Mouse (Mus musculus): Measurements from ENCODE around the gene Ankrd60. TPM values are rescaled to one million over a fixed set of nuclear protein-coding genes. Genes with fewer than 3 reads are reported as not detected.

Gene Ankrd60
- polyA plus RNA-seq, 1 experiment from 2014 or later: not detected

GRCm38 (mm10) chr2:173605713-173606414 is 27.7 kb upstream of the Ankrd60 start:
- ATAC-seq (ENCODE audit: insufficient read depth, low FRiP score, low read depth): no peak
- no peak overlapping the region for H3K4me2 ChIP-seq
- 72% methylated on average over 12 of the region's 12 CpGs for WGBS
- H3K27ac ChIP-seq: no peak overlapping the region
- 0 out of 2 replicates have a peak, but pooled peaks cover 4% of the 10 kb centered on the region for H3K27me3 ChIP-seq (replicated peaks)
- H3K9me3 ChIP-seq: no peaks in the 10 kb centered on the region
- peaks cover 3% of the 10 kb centered on the region; the same call in 1 of the 2 replicates for H3K4me1 ChIP-seq
- no peak overlapping the region for H3K9ac ChIP-seq
- H3K36me3 ChIP-seq: peaks cover 14% of the 10 kb centered on the region; the same call in 1 of the 2 replicates
- no peak overlapping the region for H3K4me3 ChIP-seq (replicated peaks)

- ATAC-seq (ENCODE audit: insufficient read depth, low FRiP score, low read depth): no peak
- Histone ChIP-seq H3K36me3 (peaks cover 17% of the 10 kb centered on the region; the same call in 1 of the 2 replicates), H3K4me2 (no peak overlapping the region), H3K9ac (no peak overlapping the region), H3K4me1 (no peaks in the 10 kb centered on the region), H3K4me3 (replicated peaks) (no peak overlapping the region), H3K27me3 (replicated peaks) (no peaks in the 10 kb centered on the region), H3K27ac (no peak overlapping the region), H3K9me3 (no peaks in the 10 kb centered on the region)
- WGBS: 96% methylated on average over 1 of the region's 1 CpGs
Measured at GRCm38 (mm10) chr2:173601861-173602260, 23.7 kb upstream of the Ankrd60 start.

- Histone ChIP-seq H3K9me3 (no peaks in the 10 kb centered on the region), H3K9ac (no peak overlapping the region), H3K27ac (no peak overlapping the region), H3K4me1 (peaks cover 5% of the 10 kb centered on the region; the same call in 1 of the 2 replicates), H3K27me3 (replicated peaks) (no peaks in the 10 kb centered on the region), H3K4me2 (no peak overlapping the region), H3K4me3 (replicated peaks) (no peak overlapping the region), H3K36me3 (no peaks in the 10 kb centered on the region)
- 61% methylated on average over 10 of the region's 10 CpGs for WGBS
- ATAC-seq (ENCODE audit: insufficient read depth, low FRiP score, low read depth): no peak
Measured at GRCm38 (mm10) chr2:173595374-173595781, 17.2 kb upstream of the Ankrd60 start.

GRCm38 (mm10) chr2:173594313-173595063 is 16.3 kb upstream of the Ankrd60 start:
- WGBS: 73% methylated on average over 11 of the region's 11 CpGs
- H3K4me2 ChIP-seq: no peak overlapping the region
- no peaks in the 10 kb centered on the region for H3K36me3 ChIP-seq
- peaks cover 5% of the 10 kb centered on the region; the same call in 1 of the 2 replicates for H3K4me1 ChIP-seq
- H3K27me3 ChIP-seq (replicated peaks): no peaks in the 10 kb centered on the region
- peak; percentile 11; the same call in 1 of the 2 replicates for ATAC-seq (ENCODE audit: insufficient read depth, low FRiP score, low read depth)
- H3K27ac ChIP-seq: peak overlapping the region; percentile 67; the same call in 1 of the 2 replicates
- no peaks in the 10 kb centered on the region for H3K9me3 ChIP-seq
- H3K4me3 ChIP-seq (replicated peaks): no peak overlapping the region
- no peak overlapping the region for H3K9ac ChIP-seq

- H3K9ac ChIP-seq: no peak overlapping the region
- no peaks in the 10 kb centered on the region for H3K27me3 ChIP-seq (replicated peaks)
- no peaks in the 10 kb centered on the region for H3K36me3 ChIP-seq
- WGBS: 47% methylated on average over 4 of the region's 4 CpGs
- H3K9me3 ChIP-seq: no peaks in the 10 kb centered on the region
- peak overlapping the region; percentile 67; the same call in 1 of the 2 replicates for H3K27ac ChIP-seq
- peaks cover 5% of the 10 kb centered on the region; the same call in 1 of the 2 replicates for H3K4me1 ChIP-seq
- H3K4me3 ChIP-seq (replicated peaks): no peak overlapping the region
- peak; percentile 59; the same call in 1 of the 2 replicates for ATAC-seq (ENCODE audit: insufficient read depth, low FRiP score, low read depth)
- H3K4me2 ChIP-seq: no peak overlapping the region
Measured at GRCm38 (mm10) chr2:173593841-173594240, 15.7 kb upstream of the Ankrd60 start.

- no peak overlapping the region for H3K27ac ChIP-seq
- ATAC-seq (ENCODE audit: insufficient read depth, low FRiP score, low read depth): no peak
- WGBS: 70% methylated on average over 9 of the region's 9 CpGs
- H3K36me3 ChIP-seq: no peaks in the 10 kb centered on the region
- no peak overlapping the region for H3K9ac ChIP-seq
- H3K4me2 ChIP-seq: no peak overlapping the region
- peaks cover 5% of the 10 kb centered on the region; the same call in 1 of the 2 replicates for H3K4me1 ChIP-seq
- no peak overlapping the region for H3K4me3 ChIP-seq (replicated peaks)
- no peaks in the 10 kb centered on the region for H3K9me3 ChIP-seq
- 0 out of 2 replicates have a peak, but pooled peaks cover 3% of the 10 kb centered on the region for H3K27me3 ChIP-seq (replicated peaks)
Measured at GRCm38 (mm10) chr2:173592781-173593180, 14.6 kb upstream of the Ankrd60 start.

GRCm38 (mm10) chr2:173587411-173587810 is 9.2 kb upstream of the Ankrd60 start:
- no peaks in the 10 kb centered on the region for H3K9me3 ChIP-seq
- ATAC-seq (ENCODE audit: insufficient read depth, low FRiP score, low read depth): no peak
- no peaks in the 10 kb centered on the region for H3K36me3 ChIP-seq
- no peak overlapping the region for H3K4me3 ChIP-seq (replicated peaks)
- WGBS: 78% methylated on average over 5 of the region's 5 CpGs
- H3K9ac ChIP-seq: no peak overlapping the region
- no peak overlapping the region for H3K27ac ChIP-seq
- H3K4me2 ChIP-seq: no peak overlapping the region
- H3K27me3 ChIP-seq (replicated peaks): peaks cover 21% of the 10 kb centered on the region
- H3K4me1 ChIP-seq: peaks cover 10% of the 10 kb centered on the region

GRCm38 (mm10) chr2:173586118-173586968 is 8.2 kb upstream of the Ankrd60 start:
- Histone ChIP-seq H3K9ac (no peak overlapping the region; the same call in 1 of the 2 replicates), H3K9me3 (no peaks in the 10 kb centered on the region), H3K27ac (no peak overlapping the region; the same call in 1 of the 2 replicates), H3K4me1 (peaks cover 10% of the 10 kb centered on the region), H3K27me3 (replicated peaks) (peaks cover 21% of the 10 kb centered on the region), H3K36me3 (no peaks in the 10 kb centered on the region), H3K4me2 (peak overlapping the region; percentile 82), H3K4me3 (replicated peaks) (peak overlapping the region; percentile 40)
- peak; percentile 57 for ATAC-seq (ENCODE audit: insufficient read depth, low FRiP score, low read depth)
- WGBS: 1% methylated on average over 68 of the region's 68 CpGs

GRCm38 (mm10) chr2:173585387-173586117 is 7.4 kb upstream of the Ankrd60 start:
- ATAC-seq (ENCODE audit: insufficient read depth, low FRiP score, low read depth): 0 out of 2 replicates have a peak, but pooled peaks have one; percentile 29
- H3K36me3 ChIP-seq: no peaks in the 10 kb centered on the region
- H3K4me3 ChIP-seq (replicated peaks): peak overlapping the region; percentile 40
- H3K9ac ChIP-seq: peak overlapping the region; percentile 2; the same call in 1 of the 2 replicates
- peaks cover 21% of the 10 kb centered on the region for H3K27me3 ChIP-seq (replicated peaks)
- peak overlapping the region; percentile 82 for H3K4me2 ChIP-seq
- H3K4me1 ChIP-seq: peaks cover 10% of the 10 kb centered on the region
- H3K27ac ChIP-seq: peak overlapping the region; percentile 1; the same call in 1 of the 2 replicates
- 2% methylated on average over 54 of the region's 54 CpGs for WGBS
- no peaks in the 10 kb centered on the region for H3K9me3 ChIP-seq

GRCm38 (mm10) chr2:173584361-173584760 is 6.2 kb upstream of the Ankrd60 start:
- 58% methylated on average over 15 of the region's 15 CpGs for WGBS
- no peak for ATAC-seq (ENCODE audit: insufficient read depth, low FRiP score, low read depth)
- H3K27me3 ChIP-seq (replicated peaks): peaks cover 21% of the 10 kb centered on the region

GRCm38 (mm10) chr2:173583455-173583854 is 5.3 kb upstream of the Ankrd60 start:
- Histone ChIP-seq H3K4me2 (no peak overlapping the region), H3K9me3 (no peaks in the 10 kb centered on the region), H3K27me3 (replicated peaks) (peaks cover 24% of the 10 kb centered on the region), H3K9ac (no peak overlapping the region), H3K27ac (no peak overlapping the region), H3K4me3 (replicated peaks) (no peak overlapping the region), H3K36me3 (no peaks in the 10 kb centered on the region), H3K4me1 (peaks cover 13% of the 10 kb centered on the region)
- ATAC-seq (ENCODE audit: insufficient read depth, low FRiP score, low read depth): no peak
- 46% methylated on average over 5 of the region's 5 CpGs for WGBS

More at GRCm38 (mm10) chr2:173584361-173584760, 6.2 kb upstream of the Ankrd60 start:
- Histone ChIP-seq H3K4me3 (replicated peaks) (no peak overlapping the region), H3K4me2 (no peak overlapping the region), H3K27ac (no peak overlapping the region), H3K9me3 (no peaks in the 10 kb centered on the region), H3K9ac (no peak overlapping the region), H3K36me3 (no peaks in the 10 kb centered on the region), H3K4me1 (peaks cover 10% of the 10 kb centered on the region)

Measured in stomach, embryonic 15.5 days (tissue).